Mouse (Mus musculus): ENCODE data around the gene Gm21094. TPM values are rescaled to one million over a fixed set of nuclear protein-coding genes. Genes with fewer than 3 reads are reported as not detected.
"Not testable (repeated sequence)": the region's sequence is repeated elsewhere in the genome, so short reads cannot be mapped to it uniquely, and the experiment has no call there.

Gm21094 gene
- polyA plus RNA-seq (2015; fragmentation: Nextera tagmentation; extraction: Ambion mirVana), result not detected in 2 replicates

DNA sequence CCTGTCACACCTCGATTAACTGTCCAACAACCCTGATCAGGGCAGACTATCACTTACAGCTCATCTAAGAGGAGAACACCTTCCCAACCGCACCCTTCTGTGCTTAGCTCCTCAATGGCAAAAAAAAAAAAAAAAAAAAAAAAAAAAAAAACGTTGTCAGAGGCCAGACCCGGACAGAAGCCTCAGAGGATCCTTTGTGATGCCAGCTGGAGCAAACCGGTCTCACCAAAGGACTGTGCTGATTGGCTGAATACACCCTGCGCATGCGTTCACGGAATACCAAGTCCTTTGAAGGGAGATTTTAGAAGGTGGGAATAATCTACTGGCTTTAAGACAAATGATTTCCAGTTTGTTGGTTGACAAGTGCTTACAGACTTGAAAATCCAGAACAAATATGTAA is at the start of gene Gm21094:
Gene Gm21094, minus strand, starts transcription at position 101 of the 400 bp plus-strand sequence.
- H3K9me3 ChIP-seq (ENCODE audit: control insufficient read depth, low read length); H3K27me3 ChIP-seq (replicated peaks; ENCODE audit: control insufficient read depth, insufficient read depth, low read length); H3K9ac ChIP-seq (ENCODE audit: low read depth, low read length); H3K4me1 ChIP-seq (ENCODE audit: control insufficient read depth, insufficient read depth, low read depth, low read length); H3K36me3 ChIP-seq (ENCODE audit: control insufficient read depth, insufficient read depth, low read length); H3K4me3 ChIP-seq (ENCODE audit: low read length); ATAC-seq; H3K27ac ChIP-seq (ENCODE audit: low read depth, low read length); H3K4me2 ChIP-seq (ENCODE audit: low read length): not testable (repeated sequence)
- no CpG with 5 or more reads among the region's 8 CpGs for WGBS
